Mouse (Mus musculus) layer of hippocampus, adult 9-10 months (tissue): ENCODE measurements around the gene Zfp988.
"Not testable (repeated sequence)": the region's sequence is repeated elsewhere in the genome, so short reads cannot be mapped to it uniquely, and the experiment has no call there.

Experiments used
- DNase-seq: peaks from one replicate; pipeline ENCODE4 v3.0.0; 2022; ENCODE audit warnings: low spot score

Gene Zfp988

GRCm38 (mm10) chr4:147343042-147343908, 37.8 kb downstream of the Zfp988 start:
- not testable (repeated sequence) for DNase-seq

- DNase-seq: not testable (repeated sequence)
Observed at GRCm38 (mm10) chr4:147345061-147345554, 39.6 kb downstream of the Zfp988 start.

GRCm38 (mm10) chr4:147346361-147347035, 41.0 kb downstream of the Zfp988 start:
- DNase-seq: not testable (repeated sequence)

- not testable (repeated sequence) for DNase-seq
Observed at GRCm38 (mm10) chr4:147347300-147347699, 41.8 kb downstream of the Zfp988 start.

- DNase-seq: not testable (repeated sequence)
Observed at GRCm38 (mm10) chr4:147347880-147348279, 42.4 kb downstream of the Zfp988 start.

- not testable (repeated sequence) for DNase-seq
Observed at GRCm38 (mm10) chr4:147348401-147348800, 42.9 kb downstream of the Zfp988 start.

GRCm38 (mm10) chr4:147348906-147349686, 43.6 kb downstream of the Zfp988 start:
- not testable (repeated sequence) for DNase-seq

GRCm38 (mm10) chr4:147349687-147350415, 44.4 kb downstream of the Zfp988 start:
- not testable (repeated sequence) for DNase-seq

GRCm38 (mm10) chr4:147350541-147350940, 45.1 kb downstream of the Zfp988 start:
- not testable (repeated sequence) for DNase-seq

GRCm38 (mm10) chr4:147351376-147351980, 46.0 kb downstream of the Zfp988 start:
- DNase-seq: not testable (repeated sequence)

- DNase-seq: not testable (repeated sequence)
Observed at GRCm38 (mm10) chr4:147353626-147354025, 48.2 kb downstream of the Zfp988 start.

GRCm38 (mm10) chr4:147356042-147356441, 50.6 kb downstream of the Zfp988 start:
- not testable (repeated sequence) for DNase-seq

GRCm38 (mm10) chr4:147357195-147357594, 51.7 kb downstream of the Zfp988 start:
- not testable (repeated sequence) for DNase-seq

- DNase-seq: not testable (repeated sequence)
Observed at GRCm38 (mm10) chr4:147361003-147361402, 55.5 kb downstream of the Zfp988 start, which contains the start of gene Zfp978. Zfp978 (plus strand) TSS chr4:147361303.

- DNase-seq: not testable (repeated sequence)
Observed at GRCm38 (mm10) chr4:147361872-147362271, 56.4 kb downstream of the Zfp988 start.

GRCm38 (mm10) chr4:147369564-147369963, 64.1 kb downstream of the Zfp988 start:
- DNase-seq: not testable (repeated sequence)

- DNase-seq: not testable (repeated sequence)
Observed at GRCm38 (mm10) chr4:147383199-147383598, 77.7 kb downstream of the Zfp988 start.
